Mouse (Mus musculus) liver, embryonic 14.5 days (tissue): ENCODE measurements at regions not wholly inside any gene's neighbourhood (a gene's known extent, or its start where the extent isn't known, plus 50 kb on each side); places are given as distances from the start of the nearest gene placed in this dataset.
A peak's percentile ranks its signal among the peaks of the same experiment; 100 is the strongest.

Experiments used
- ATAC-seq: fragments of 200-750 bp; cut with Nextera tagmentation; 2 replicates; pipeline ENCODE4 v1.8.0; 2017; ENCODE audit warnings: moderate number of reproducible peaks, mild to moderate bottlenecking, moderate library complexity; ENCODE audit not compliant: insufficient read depth
- DNase-seq, 3 experiments: peaks; one replicate each; pipeline ENCODE4 v3.0.0-alpha.2; 2012 to 2013; ENCODE audit warnings: low read depth in 3 of 3, low spot score in 3 of 3
- H3K27ac ChIP-seq: fragments of 300-500 bp; sonication (generic); 2 replicates; pipeline ENCODE4 v1.5.1; 2014; ENCODE audit warnings: moderate library complexity, mild to moderate bottlenecking, control low read depth, inconsistent platforms
- H3K27me3 ChIP-seq: fragments of 300-500 bp; sonication (generic); 2 replicates; pipeline ENCODE4 v1.6.1; 2014; ENCODE audit warnings: mild to moderate bottlenecking, low read length, moderate library complexity; ENCODE audit not compliant: control insufficient read depth, insufficient read depth
- H3K36me3 ChIP-seq: fragments of 300-500 bp; sonication (generic); replicated peaks from 2 replicates; pipeline ENCODE4 v1.6.1; 2014; ENCODE audit warnings: low read depth; ENCODE audit not compliant: control insufficient read depth, insufficient read depth
- H3K4me1 ChIP-seq, 2 experiments: fragments of 200-500 bp in 1 of 2; fragments of 300-500 bp in 1 of 2; sonication (generic) in 1 of 2; replicated peaks; 2 replicates each; pipeline ENCODE4 v1.6.1; 2012 to 2014; ENCODE audit warnings: antibody characterized with exemption in 1 of 2, inconsistent platforms in 1 of 2, low read length in 1 of 2; ENCODE audit not compliant: control insufficient read depth in 2 of 2, insufficient read depth in 2 of 2
- H3K4me2 ChIP-seq: fragments of 300-500 bp; sonication (generic); 2 replicates; pipeline ENCODE4 v1.6.1; 2014; ENCODE audit warnings: low read depth, mild to moderate bottlenecking, control low read depth, moderate library complexity
- H3K4me3 ChIP-seq, 2 experiments: fragments of 200-500 bp in 1 of 2; fragments of 300-500 bp in 1 of 2; sonication (generic) in 1 of 2; 2 replicates each; pipeline ENCODE4 v1.5.1; 2012 to 2014; ENCODE audit warnings: low read depth in 2 of 2, low read length in 2 of 2, mild to moderate bottlenecking in 2 of 2, control low read depth in 1 of 2, inconsistent platforms in 1 of 2, moderate library complexity in 1 of 2; ENCODE audit not compliant: insufficient read depth in 1 of 2
- H3K9ac ChIP-seq: fragments of 300-500 bp; sonication (generic); replicated peaks from 2 replicates; pipeline ENCODE4 v1.6.1; 2014; ENCODE audit warnings: mild to moderate bottlenecking, control low read depth, moderate library complexity
- H3K9me3 ChIP-seq: fragments of 300-500 bp; sonication (generic); 2 replicates; pipeline ENCODE4 v1.6.1; 2016; ENCODE audit warnings: low read length, mixed read lengths; ENCODE audit not compliant: control insufficient read depth
- CTCF ChIP-seq: IDR thresholded peaks from 2 replicates; pipeline ENCODE4 v1.5.1; 2016; ENCODE audit warnings: antibody characterized with exemption, low read depth, control low read depth
- EP300 ChIP-seq: IDR thresholded peaks from 2 replicates; pipeline ENCODE4 v1.6.1; 2016; ENCODE audit warnings: antibody characterized with exemption, low read depth
- WGBS: fragments of 180-500 bp; shearing (Covaris S2); extraction: QIAGEN DNeasy Blood & Tissue Kit; methylation state at CpG from one replicate; pipeline ENCODE4 v1.1.7; 2014; ENCODE audit not compliant: insufficient replicate concordance; 5-methylcytosine and 5-hydroxymethylcytosine counted together

DNA sequence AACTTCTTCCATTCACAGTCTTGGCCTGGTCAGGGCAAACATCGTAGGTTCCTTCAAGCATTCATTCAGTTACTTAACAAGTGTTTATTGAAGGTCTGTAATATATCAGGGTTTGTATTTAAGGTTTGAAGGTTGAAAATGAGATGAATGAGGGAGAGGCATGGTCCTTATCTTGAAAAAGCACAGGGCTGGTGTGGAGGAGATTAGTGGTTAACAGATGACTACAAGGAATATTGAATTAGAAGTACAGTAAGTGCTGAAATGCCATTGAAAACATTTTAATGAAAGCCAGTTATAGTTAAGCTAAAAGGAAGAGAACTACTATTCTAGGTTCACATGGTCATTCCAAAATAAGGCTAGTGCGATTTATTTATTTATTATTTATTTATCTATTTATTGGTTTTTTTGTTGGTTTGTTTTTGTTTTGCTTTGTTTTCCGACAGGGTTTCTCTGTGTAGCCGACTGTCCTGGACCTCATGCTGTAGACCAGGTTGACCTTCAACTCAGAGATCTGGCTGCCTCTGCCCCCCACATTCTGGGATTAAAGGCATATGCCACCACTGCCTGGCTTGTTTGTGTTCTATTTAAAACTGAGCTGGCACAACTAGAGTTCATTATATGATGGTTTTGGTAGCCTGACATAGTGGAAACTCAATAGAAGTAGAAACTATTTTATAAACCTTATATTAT, 718.1 kb downstream of the Adgrl2 start:
- Histone ChIP-seq H3K9ac (no peak overlapping the region), H3K9me3 (no peaks in the 10 kb centered on the region), H3K36me3 (no peaks in the 10 kb centered on the region), H3K4me2 (peak overlapping the region; percentile 39), H3K4me1 (peaks cover 14 to 21% of the 10 kb centered on the region in 2 experiments), H3K4me3 (no peak overlapping the region), H3K27me3 (no peaks in the 10 kb centered on the region), H3K27ac (peak overlapping the region; percentile 57)
- DNase-seq (peak; percentile 47 to 60 (median 49)), ATAC-seq (peak; percentile 89)
- WGBS = 38% methylated on average over 4 of the region's 4 CpGs
- TF ChIP-seq EP300 (peak; percentile 80), CTCF (no peak)

DNA sequence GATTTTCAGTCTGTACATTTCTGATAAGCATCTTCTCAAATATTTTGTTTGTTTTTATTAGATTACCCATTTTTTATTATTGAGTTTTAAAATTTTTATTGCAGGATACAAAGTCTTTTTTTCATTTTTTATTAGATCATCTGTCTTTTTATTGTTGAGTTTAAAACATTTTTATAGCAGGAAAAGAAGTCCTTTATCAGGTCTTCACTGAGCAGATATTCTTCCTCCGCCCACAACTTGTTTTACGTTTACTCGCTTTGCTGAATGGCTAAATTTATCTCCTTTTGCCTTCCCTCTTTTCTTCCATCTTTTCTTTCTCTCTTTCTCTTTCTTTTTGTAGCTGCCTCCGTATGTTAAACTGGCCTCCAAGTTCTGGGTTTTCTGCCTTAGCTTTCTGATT, 721.5 kb downstream of the Adgrl2 start:
- Histone ChIP-seq H3K4me3 (no peak overlapping the region), H3K4me2 (no peak overlapping the region), H3K27ac (no peak overlapping the region), H3K9me3 (no peaks in the 10 kb centered on the region), H3K27me3 (no peaks in the 10 kb centered on the region), H3K9ac (no peak overlapping the region), H3K36me3 (no peaks in the 10 kb centered on the region), H3K4me1 (peaks cover 14% of the 10 kb centered on the region in 2 experiments)
- TF ChIP-seq CTCF = no peak
- no peak for TF ChIP-seq EP300
- ATAC-seq (no peak), DNase-seq (no peak)
- WGBS = 38% methylated on average over 4 of the region's 4 CpGs

DNA sequence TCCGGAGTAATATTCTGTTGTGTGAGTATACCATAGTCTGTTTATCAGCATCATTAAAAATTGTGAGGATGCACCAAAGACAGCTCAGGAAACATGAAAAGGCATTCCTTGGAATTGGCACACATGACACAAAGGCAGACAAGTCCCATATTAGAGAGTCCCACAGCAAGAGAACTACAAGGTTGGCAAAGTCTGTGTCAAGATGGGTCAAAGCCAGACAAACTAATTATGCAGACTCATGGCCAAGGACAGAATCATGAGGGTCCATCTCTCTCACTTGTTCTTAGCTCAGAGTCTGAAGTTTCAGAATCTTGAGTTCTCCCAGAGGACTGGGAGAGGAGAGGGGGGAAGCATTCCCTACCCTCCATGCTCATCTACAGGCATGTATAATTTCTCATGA, 731.1 kb downstream of the Adgrl2 start:
- no peaks in the 10 kb centered on the region for H3K36me3 ChIP-seq
- no peaks in the 10 kb centered on the region for H3K4me1 ChIP-seq
- H3K27ac ChIP-seq = no peak overlapping the region
- no peaks in the 10 kb centered on the region for H3K27me3 ChIP-seq
- TF ChIP-seq EP300 (no peak), CTCF (no peak)
- no peak overlapping the region for H3K4me3 ChIP-seq
- no peaks in the 10 kb centered on the region for H3K9me3 ChIP-seq
- 65% methylated on average over 1 of the region's 1 CpGs for WGBS
- DNase-seq (no peak), ATAC-seq (no peak)
- H3K9ac ChIP-seq = no peak overlapping the region
- H3K4me2 ChIP-seq = no peak overlapping the region

DNA sequence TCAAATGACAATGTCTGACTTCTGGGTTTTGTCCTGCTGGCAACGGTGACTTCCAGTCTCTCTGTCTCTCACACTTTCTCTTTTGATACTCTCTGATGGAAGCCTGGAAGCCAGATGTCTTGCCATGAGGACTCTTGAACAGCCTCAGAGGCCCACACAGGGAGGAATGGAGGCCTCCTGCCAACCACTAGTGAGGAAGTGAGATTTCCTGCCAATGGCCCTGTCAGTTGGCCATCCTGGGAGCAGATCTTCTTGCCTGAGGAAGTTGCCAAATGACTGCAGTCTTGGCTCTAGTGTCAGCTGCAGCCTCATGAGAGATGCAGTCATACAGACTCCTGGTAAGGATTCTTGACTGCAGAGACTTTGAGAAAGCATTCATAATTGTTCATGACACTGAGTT, 741.7 kb downstream of the Adgrl2 start:
- no peak overlapping the region for H3K9ac ChIP-seq
- H3K27ac ChIP-seq = no peak overlapping the region
- H3K36me3 ChIP-seq = no peaks in the 10 kb centered on the region
- H3K4me2 ChIP-seq = no peak overlapping the region
- 23% methylated on average over 1 of the region's 1 CpGs for WGBS
- no peaks in the 10 kb centered on the region for H3K9me3 ChIP-seq
- no peaks in the 10 kb centered on the region for H3K4me1 ChIP-seq
- no peak overlapping the region for H3K4me3 ChIP-seq
- no peaks in the 10 kb centered on the region for H3K27me3 ChIP-seq
- TF ChIP-seq EP300 = no peak
- TF ChIP-seq CTCF = no peak
- ATAC-seq (peak; percentile 43; the same call in 1 of the 2 replicates), DNase-seq (no peak)

DNA sequence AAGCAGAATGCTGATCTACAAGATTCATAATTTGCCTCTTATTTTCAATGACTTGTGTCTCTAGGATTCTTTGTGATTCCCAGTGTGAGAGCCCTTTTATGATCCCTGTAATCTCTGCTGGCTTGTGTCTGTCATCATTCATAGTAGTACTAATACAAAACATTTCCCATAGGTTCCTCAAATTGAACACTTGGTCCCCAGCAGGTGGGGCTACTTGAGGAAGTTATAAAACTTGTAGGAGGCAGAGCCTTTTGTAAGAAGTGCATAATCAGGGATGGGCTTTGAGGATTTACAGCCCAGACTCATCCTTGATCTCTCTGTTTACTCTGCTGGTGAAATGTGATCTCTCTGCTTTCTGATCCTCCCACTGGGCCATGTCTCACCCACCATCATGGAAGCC, 743.6 kb downstream of the Adgrl2 start:
- no peaks in the 10 kb centered on the region for H3K36me3 ChIP-seq
- DNase-seq = no peak
- no peaks in the 10 kb centered on the region for H3K9me3 ChIP-seq
- no peak overlapping the region for H3K4me2 ChIP-seq
- no peak for ATAC-seq
- no peak overlapping the region for H3K27ac ChIP-seq
- no peaks in the 10 kb centered on the region for H3K4me1 ChIP-seq
- no peaks in the 10 kb centered on the region for H3K27me3 ChIP-seq
- H3K4me3 ChIP-seq = no peak overlapping the region
- no peak overlapping the region for H3K9ac ChIP-seq
- TF ChIP-seq EP300 = no peak
- no peak for TF ChIP-seq CTCF
